Mouse (Mus musculus) layer of hippocampus, adult 6 months (tissue): ENCODE data around the gene App. TPM values are rescaled to one million over a fixed set of nuclear protein-coding genes. Genes with fewer than 3 reads are reported as not detected.

Source experiments
- long read RNA-seq, 2 experiments: library from polyadenylated mRNA; unstranded; transcript quantifications; one replicate each; pipeline ENCODE4 v2.0.0; 2019 to 2020
- polyA plus RNA-seq: library from polyadenylated mRNA; unstranded; fragments of <200 nt; fragmentation: Nextera tagmentation; gene quantifications from 2 replicates; pipeline ENCODE4 v1.2.3, GENCODE M21; 2021

The App gene
- 444 and 500 TPM in 2 replicates for polyA plus RNA-seq
- long read RNA-seq, experiment 1, full-length matches to known transcripts: 720 of 1,341 reads
- long read RNA-seq, experiment 1, partial matches to known transcripts: 465 of 1,341 reads
- long read RNA-seq, experiment 1, other reads (novel, unspliced or antisense): 156 of 1,341 reads
- long read RNA-seq, experiment 2, full-length matches to known transcripts: 4,302 of 4,892 reads
- long read RNA-seq, experiment 2, partial matches to known transcripts: 422 of 4,892 reads
- long read RNA-seq, experiment 2, other reads (novel, unspliced or antisense): 168 of 4,892 reads

DNA sequence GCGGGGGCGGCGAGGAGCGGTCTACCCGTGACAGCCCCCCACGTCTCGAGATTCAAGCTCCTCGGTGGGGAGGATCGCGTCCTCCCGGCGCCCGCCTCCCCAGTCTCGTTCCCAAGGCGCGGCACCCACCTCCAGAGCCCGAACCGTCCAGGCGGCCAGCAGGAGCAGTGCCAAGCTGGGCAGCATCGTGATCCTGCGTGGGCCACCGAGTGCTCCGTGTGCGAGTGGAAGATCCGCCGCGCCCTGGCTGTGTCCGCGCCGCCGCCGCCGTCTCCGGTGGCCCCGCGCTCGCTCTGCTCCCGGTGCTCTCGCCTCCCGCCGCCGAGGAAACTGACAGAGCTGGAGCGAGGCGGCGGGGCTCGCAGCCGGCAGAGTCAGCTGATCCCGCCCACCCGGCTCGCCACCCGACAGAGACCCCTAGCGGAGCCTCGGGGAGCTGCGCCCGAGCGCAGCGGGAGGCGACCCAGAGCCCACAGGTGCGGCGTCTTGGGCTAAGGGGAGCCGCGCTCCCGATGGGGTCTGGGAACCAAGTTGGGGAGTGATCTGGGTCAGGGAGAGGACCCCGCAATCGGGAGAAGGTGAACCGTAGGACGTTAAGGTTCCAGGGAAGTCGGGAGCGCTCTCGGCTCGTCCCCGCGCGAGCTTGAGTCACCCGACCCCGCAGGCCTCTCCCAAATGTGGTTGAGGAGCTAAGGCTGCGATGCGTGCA, at the start of gene App:
Gene App, minus strand, starts transcription at position 394 of the 709 bp plus-strand sequence.

